ENCODE assay signal across 11 mouse cellular contexts in genomic region chr8:109697754-109698153, GRCm38 (mm10).
"Had no signal": no experiment of that assay in that cellular context is flagged by ENCODE, and none has a peak within 500 bp of the region (broad histone marks: within the 10 kb centered on the region; RNA-seq: fewer than 3 reads in every experiment).

No protein-coding gene starts in this region.

- DNase-seq: retina, postnatal 1 day; right cerebral cortex, adult 18-20 months; right cerebral cortex, postnatal 14 days; right cerebral cortex, postnatal 25 days; right cerebral cortex, postnatal 4 days; spleen, adult 18-20 months; thymus, adult 18-20 months; thymus, adult 2 months; thymus, postnatal 25 days; thymus, postnatal 36 days; thymus, postnatal 4 days had no signal
